Mouse (Mus musculus): ENCODE measurements around the gene Nipsnap1. TPM values are rescaled to one million over a fixed set of nuclear protein-coding genes. Genes with fewer than 3 reads are reported as not detected.

The Nipsnap1 gene
- total RNA-seq, 2 experiments from 2014 or later: 76.3 to 86.3 TPM

Small RNAs within 50 kb of the gene (microRNA-seq; reads per million reads assigned to microRNA genes)
- 1.7 to 2.0 reads per million in 2 experiments for gene Mir6918

Other genes with a start within 250 kb of the Nipsnap1 start
- gene Ascc2, start 236.2 kb upstream of the Nipsnap1 start, total RNA-seq (2021): 10 to 100 TPM; 18.8 to 18.9 TPM
- gene Uqcr10, start 169.6 kb upstream of the Nipsnap1 start, total RNA-seq (2021): 100 to 1,000 TPM; 379 to 407 TPM
- 10 to 100 TPM; 27.8 to 30.8 TPM for gene Zmat5, start 169.3 kb upstream of the Nipsnap1 start, total RNA-seq (2021)
- gene Cabp7, start 127.2 kb upstream of the Nipsnap1 start, total RNA-seq (2021): 10 to 100 TPM; 13.8 to 16.0 TPM
- gene Nf2, start 24.4 kb upstream of the Nipsnap1 start, total RNA-seq (2021): 10 to 100 TPM; 76.2 to 76.5 TPM
- gene Thoc5, start 21.4 kb downstream of the Nipsnap1 start, total RNA-seq (2021): 10 to 100 TPM; 34.4 to 37.6 TPM
- 10 to 100 TPM; 41.3 to 44.4 TPM for gene Nefh, start 74.1 kb downstream of the Nipsnap1 start, total RNA-seq (2021)
- gene Ap1b1, start 112.9 kb downstream of the Nipsnap1 start, total RNA-seq (2021): 100 to 1,000 TPM; 149 to 152 TPM
- 10 to 100 TPM; 68.0 to 80.4 TPM for gene Rasl10a, start 184.2 kb downstream of the Nipsnap1 start, total RNA-seq (2021)
- gene Gas2l1, start 191.4 kb downstream of the Nipsnap1 start, total RNA-seq (2021): 10 to 100 TPM; 82.5 to 95.0 TPM
- 10 to 100 TPM; 20.9 to 21.0 TPM for gene Rhbdd3, start 225.0 kb downstream of the Nipsnap1 start, total RNA-seq (2021)
- gene Ewsr1, start 225.3 kb downstream of the Nipsnap1 start, total RNA-seq (2021): 100 to 1,000 TPM; 259 to 301 TPM

Data from left cerebral cortex, postnatal 25 days (tissue).